Comparison of ENCODE assay signal across 27 mouse cellular contexts in genomic region chr6:83024421-83024820, GRCm38 (mm10). TPM values are rescaled to one million over a fixed set of nuclear protein-coding genes. Genes with fewer than 3 reads are reported as not detected.
A peak's percentile ranks its signal among the peaks of the same experiment; 100 is the strongest.
DNase-seq lines count a peak whose midpoint lies in the region; ATAC-seq and TF ChIP-seq lines count a peak whose summit lies in the region.
"Had no signal": no experiment of that assay in that cellular context is flagged by ENCODE, and none has a peak within 500 bp of the region (broad histone marks: within the 10 kb centered on the region; RNA-seq: fewer than 3 reads in every experiment).

No protein-coding gene starts in this region.

- 0 out of 2 replicates have a peak, but pooled peaks have one; percentile 14 for TF ChIP-seq EP300 in CH12.LX (IDR thresholded peaks at IDR 0.05; ENCODE audit: low read length)

- H3K79me2 ChIP-seq in CH12.LX (replicated peaks; ENCODE audit: control insufficient read depth, extremely low read depth, insufficient read depth, poor library complexity, severe bottlenecking) (no peaks in the 10 kb centered on the region), myocyte (ENCODE audit: control insufficient read depth, insufficient read depth) (no peaks in the 10 kb centered on the region)

- no peak for DNase-seq in liver, embryonic 13.5 days
- DNase-seq in liver, result no peak
- DNase-seq in CH12.LX (ENCODE audit: extremely low read depth), result no peak
- DNase-seq in heart, adult 9 months (ENCODE audit: low spot score in 2 of 2), result no peak
- no peak for DNase-seq in adrenal gland, postnatal 14 days
- DNase-seq: adrenal gland, postnatal 36 days; B cell, adult 2 months; cerebellum, adult 18-20 months; cerebellum, postnatal 14 days; gastrocnemius, postnatal 25 days; heart, adult 18-20 months; heart, postnatal 4 days; kidney, adult 8-10 months; kidney, postnatal 14 days; lung, adult 2 months; lung, postnatal 14 days had no signal

- no peak for TF ChIP-seq CTCF in CH12.LX (conservative IDR thresholded peaks at IDR 0.05 in 1 of 2, IDR thresholded peaks at IDR 0.05 in 1 of 2; ENCODE audit: low read depth in 2 of 2, low read length in 2 of 2)

- dilution Hi-C loops in CH12.LX (cut with MboI; ENCODE audit: extremely low pct_ligation_motif_present, extremely low pct_unique_long_range_greater_than_20kb, low sequenced_read_pairs), result no loop called here

- H3K9me3 ChIP-seq in liver, embryonic 13.5 days (replicated peaks), result no peaks in the 10 kb centered on the region
- H3K9me3 ChIP-seq in CH12.LX (replicated peaks; ENCODE audit: low read length), result no peaks in the 10 kb centered on the region
- H3K9me3 ChIP-seq: heart, embryonic 12.5 days; hindbrain, embryonic 13.5 days; limb, embryonic 13.5 days; midbrain, embryonic 12.5 days; neural tube, embryonic 13.5 days had no signal

- TF ChIP-seq RAD21 in CH12.LX (IDR thresholded peaks at IDR 0.05; ENCODE audit: low read depth, low read length), result no peak

- H3K9ac ChIP-seq in liver, embryonic 13.5 days, result peak overlapping the region; percentile 43; the same call in 1 of the 2 replicates
- no peak overlapping the region for H3K9ac ChIP-seq in CH12.LX (ENCODE audit: insufficient read depth, low read depth)
- H3K9ac ChIP-seq: heart, embryonic 12.5 days; hindbrain, embryonic 13.5 days; limb, embryonic 13.5 days; midbrain, embryonic 12.5 days; neural tube, embryonic 13.5 days had no signal

- H3K27me3 ChIP-seq in liver, embryonic 13.5 days, result no peaks in the 10 kb centered on the region; the same call in 1 of the 2 replicates
- no peaks in the 10 kb centered on the region for H3K27me3 ChIP-seq in CH12.LX (replicated peaks)
- no peaks in the 10 kb centered on the region for H3K27me3 ChIP-seq in myocyte (ENCODE audit: control insufficient read depth, insufficient read depth, insufficient read length)

- H3K36me3 ChIP-seq in liver, embryonic 13.5 days, result peaks cover 2% of the 10 kb centered on the region; the same call in 1 of the 2 replicates
- H3K36me3 ChIP-seq in CH12.LX (replicated peaks in 1 of 2; ENCODE audit: control insufficient read depth in 1 of 2, insufficient read depth in 1 of 2, low read length in 1 of 2) (peaks cover 0 to 6% of the 10 kb centered on the region in 2 experiments), myocyte (ENCODE audit: control insufficient read depth, insufficient read depth) (no peaks in the 10 kb centered on the region)
- H3K36me3 ChIP-seq: heart, embryonic 12.5 days; hindbrain, embryonic 13.5 days; limb, embryonic 13.5 days; midbrain, embryonic 12.5 days; neural tube, embryonic 13.5 days had no signal

- no peak overlapping the region for H3K4me3 ChIP-seq in liver, embryonic 13.5 days (replicated peaks)
- H3K4me3 ChIP-seq in CH12.LX (replicated peaks in 1 of 3; ENCODE audit: low read depth in 2 of 3, low read length in 2 of 3, poor library complexity in 1 of 3), result no peak overlapping the region
- no peak overlapping the region for H3K4me3 ChIP-seq in myocyte
- H3K4me3 ChIP-seq: heart, embryonic 12.5 days; hindbrain, embryonic 13.5 days; layer of hippocampus, adult 2 months; left cerebral cortex, adult 2 months; limb, embryonic 13.5 days; midbrain, embryonic 12.5 days; neural tube, embryonic 13.5 days had no signal

- H3K27ac ChIP-seq in liver, embryonic 13.5 days, result peak overlapping the region; percentile 91
- no peak overlapping the region for H3K27ac ChIP-seq in CH12.LX (ENCODE audit: insufficient read depth, low read depth)
- H3K27ac ChIP-seq: hindbrain, embryonic 13.5 days; layer of hippocampus, adult 2 months; left cerebral cortex, adult 2 months; limb, embryonic 13.5 days; midbrain, embryonic 12.5 days; neural tube, embryonic 13.5 days had no signal

- H3ac ChIP-seq in myocyte (ENCODE audit: control insufficient read depth, insufficient read length), result no peak overlapping the region

- H3K4me2 ChIP-seq in liver, embryonic 13.5 days, result no peak overlapping the region
- H3K4me2 ChIP-seq in CH12.LX (ENCODE audit: insufficient read depth, low read depth, poor library complexity, severe bottlenecking) (no peak overlapping the region), myocyte (ENCODE audit: low read depth) (peak overlapping the region; percentile 69)
- H3K4me2 ChIP-seq: heart, embryonic 12.5 days; hindbrain, embryonic 13.5 days; limb, embryonic 13.5 days; midbrain, embryonic 12.5 days; neural tube, embryonic 13.5 days had no signal

- in situ Hi-C loops in CH12.LX (cut with MboI; ENCODE audit: low pct_ligation_motif_present, low pct_unique_long_range_greater_than_20kb, low sequenced_read_pairs), result no loop called here

- no peak for ATAC-seq in liver, embryonic 13.5 days (ENCODE audit: low read depth)
- peak; percentile 64 for ATAC-seq in granulocyte monocyte progenitor cell, adult 5-6 weeks (replicated peaks; ENCODE audit: poor library complexity, severe bottlenecking)
- ATAC-seq: forebrain, embryonic 14.5 days; intestine, embryonic 16.5 days had no signal

- peaks cover 85% of the 10 kb centered on the region for H3K4me1 ChIP-seq in liver, embryonic 13.5 days (replicated peaks)
- H3K4me1 ChIP-seq in CH12.LX (ENCODE audit: control insufficient read depth in 1 of 2, insufficient read depth in 2 of 2), result peaks cover 23 to 53% of the 10 kb centered on the region in 2 experiments
- H3K4me1 ChIP-seq: hindbrain, embryonic 13.5 days; midbrain, embryonic 12.5 days; neural tube, embryonic 13.5 days had no signal

- WGBS in liver, embryonic 13.5 days (ENCODE audit: insufficient replicate concordance), result 52% methylated on average over 4 of the region's 4 CpGs

- TF ChIP-seq POLR2A in CH12.LX (IDR thresholded peaks at IDR 0.05; ENCODE audit: low read depth, low read length) (no peak), myocyte (IDR thresholded peaks at IDR 0.05; ENCODE audit: insufficient read length, low read depth) (no peak)

TF ChIP-seq in CH12.LX, 34 proteins besides CTCF, POLR2A, EP300 and RAD21:
- TF ChIP-seq CHD1 (IDR thresholded peaks at IDR 0.05; ENCODE audit: low read depth, low read length), result no peak

TF ChIP-seq in myocyte, 11 proteins besides CTCF, POLR2A, EP300 and RAD21 (continues in another document):
- no peak for TF ChIP-seq E2F4 (IDR thresholded peaks at IDR 0.05; ENCODE audit: insufficient read depth)
- TF ChIP-seq MAX (IDR thresholded peaks at IDR 0.05; ENCODE audit: low read depth), result no peak
- no peak for TF ChIP-seq TCF3 (IDR thresholded peaks at IDR 0.05; ENCODE audit: insufficient read length, low read depth)
- TF ChIP-seq TCF12 (IDR thresholded peaks at IDR 0.05; ENCODE audit: insufficient read depth, poor library complexity, severe bottlenecking), result no peak
- no peak for TF ChIP-seq POLR2AphosphoS2 (IDR thresholded peaks at IDR 0.05; ENCODE audit: insufficient read length, low read depth)
- no peak for TF ChIP-seq MYOG (IDR thresholded peaks at IDR 0.05; ENCODE audit: control insufficient read depth in 1 of 3, insufficient read depth in 1 of 3, insufficient read length in 2 of 3, low read depth in 2 of 3)
- no peak for TF ChIP-seq CEBPB (IDR thresholded peaks at IDR 0.05; ENCODE audit: insufficient read depth, poor library complexity, severe bottlenecking)

RNA-seq across cellular contexts. Expression of gene Dok1, which starts 8.8 kb away (rescaled TPM):
- 20.1 and 20.2 TPM in 2 replicates for polyA plus RNA-seq in liver, embryonic 13.5 days (2015; fragmentation: Nextera tagmentation; extraction: Ambion mirVana)
- total RNA-seq in CH12.LX (2012; rRNA removed) (33.2 and 34.7 TPM in 2 replicates), CH12.LX (2014; rRNA removed) (21.3 and 21.4 TPM in 2 replicates)
- polyA plus RNA-seq in CH12.LX (2012; ENCODE audit: insufficient read length, low read depth) (23.8 and 24.6 TPM in 2 replicates), myocyte (2012; fragmentation: generic; extraction: Trizol) (41.3 TPM)
- total RNA-seq in granulocyte monocyte progenitor cell, adult 5-6 weeks (2014; fragmentation: Nextera tagmentation), result 18.7 and 25.8 TPM in 2 replicates
- 9.0 and 16.1 TPM in 2 replicates for total RNA-seq in granulocyte monocyte progenitor cell, adult 5-6 weeks (2017)
- 8.3 and 13.0 TPM in 2 replicates for total RNA-seq in adrenal gland, postnatal 14 days (2021)

RNA-seq across cellular contexts. Expression of gene Loxl3, which starts 9.6 kb away (rescaled TPM):
- 2.1 and 2.2 TPM in 2 replicates for polyA plus RNA-seq in liver, embryonic 13.5 days (2015; fragmentation: Nextera tagmentation; extraction: Ambion mirVana)
- total RNA-seq in CH12.LX (2012; rRNA removed) (0.93 and 1.0 TPM in 2 replicates), CH12.LX (2014; rRNA removed) (0.05 TPM in 1 of 2 replicates, not detected in the other)
- polyA plus RNA-seq in CH12.LX (2012; ENCODE audit: insufficient read length, low read depth) (0.74 and 1.0 TPM in 2 replicates), myocyte (2012; fragmentation: generic; extraction: Trizol) (14.4 TPM)
- 9.0 TPM in 1 of 2 replicates, not detected in the other for total RNA-seq in granulocyte monocyte progenitor cell, adult 5-6 weeks (2014; fragmentation: Nextera tagmentation)
- 0.46 and 2.2 TPM in 2 replicates for total RNA-seq in granulocyte monocyte progenitor cell, adult 5-6 weeks (2017)
- 2.8 and 4.1 TPM in 2 replicates for total RNA-seq in adrenal gland, postnatal 14 days (2021)

RNA-seq across cellular contexts. Expression of gene Aup1, which starts 29.9 kb away (rescaled TPM):
- polyA plus RNA-seq in liver, embryonic 13.5 days (2015; fragmentation: Nextera tagmentation; extraction: Ambion mirVana), result 186 and 197 TPM in 2 replicates
- total RNA-seq in CH12.LX (2012; rRNA removed) (235 and 240 TPM in 2 replicates), CH12.LX (2014; rRNA removed) (108 and 119 TPM in 2 replicates)
- polyA plus RNA-seq in CH12.LX (2012; ENCODE audit: insufficient read length, low read depth) (284 and 324 TPM in 2 replicates), myocyte (2012; fragmentation: generic; extraction: Trizol) (199 TPM)
- 235 and 242 TPM in 2 replicates for total RNA-seq in granulocyte monocyte progenitor cell, adult 5-6 weeks (2014; fragmentation: Nextera tagmentation)
- total RNA-seq in granulocyte monocyte progenitor cell, adult 5-6 weeks (2017), result 120 and 136 TPM in 2 replicates
- total RNA-seq in adrenal gland, postnatal 14 days (2021), result 164 and 190 TPM in 2 replicates

RNA-seq across cellular contexts. Expression of gene Htra2, which starts 30.7 kb away (rescaled TPM):
- 131 and 132 TPM in 2 replicates for polyA plus RNA-seq in liver, embryonic 13.5 days (2015; fragmentation: Nextera tagmentation; extraction: Ambion mirVana)
- 113 and 128 TPM in 2 replicates for total RNA-seq in CH12.LX (2012; rRNA removed)
- total RNA-seq in CH12.LX (2014; rRNA removed), result 131 and 137 TPM in 2 replicates
- polyA plus RNA-seq in CH12.LX (2012; ENCODE audit: insufficient read length, low read depth), result 154 and 185 TPM in 2 replicates
- total RNA-seq in granulocyte monocyte progenitor cell, adult 5-6 weeks (2014; fragmentation: Nextera tagmentation), result 96.9 and 114 TPM in 2 replicates
- 66.2 and 81.3 TPM in 2 replicates for total RNA-seq in granulocyte monocyte progenitor cell, adult 5-6 weeks (2017)
- 96.2 TPM for polyA plus RNA-seq in myocyte (2012; fragmentation: generic; extraction: Trizol)
- 50.7 and 59.3 TPM in 2 replicates for total RNA-seq in adrenal gland, postnatal 14 days (2021)

RNA-seq across cellular contexts. Expression of gene Dqx1, which starts 33.2 kb away (rescaled TPM):
- 5.3 and 5.6 TPM in 2 replicates for polyA plus RNA-seq in liver, embryonic 13.5 days (2015; fragmentation: Nextera tagmentation; extraction: Ambion mirVana)
- 2.2 and 2.7 TPM in 2 replicates for total RNA-seq in CH12.LX (2012; rRNA removed)
- 0.99 and 1.3 TPM in 2 replicates for total RNA-seq in CH12.LX (2014; rRNA removed)
- 2.9 and 3.5 TPM in 2 replicates for polyA plus RNA-seq in CH12.LX (2012; ENCODE audit: insufficient read length, low read depth)
- 0.81 and 2.4 TPM in 2 replicates for total RNA-seq in granulocyte monocyte progenitor cell, adult 5-6 weeks (2014; fragmentation: Nextera tagmentation)
- 1.1 and 1.6 TPM in 2 replicates for total RNA-seq in granulocyte monocyte progenitor cell, adult 5-6 weeks (2017)
- 0.24 TPM for polyA plus RNA-seq in myocyte (2012; fragmentation: generic; extraction: Trizol)
- 2.8 TPM in 2 replicates for total RNA-seq in adrenal gland, postnatal 14 days (2021)
